ENCODE assay signal across 25 mouse cellular contexts in the genomic region with DNA sequence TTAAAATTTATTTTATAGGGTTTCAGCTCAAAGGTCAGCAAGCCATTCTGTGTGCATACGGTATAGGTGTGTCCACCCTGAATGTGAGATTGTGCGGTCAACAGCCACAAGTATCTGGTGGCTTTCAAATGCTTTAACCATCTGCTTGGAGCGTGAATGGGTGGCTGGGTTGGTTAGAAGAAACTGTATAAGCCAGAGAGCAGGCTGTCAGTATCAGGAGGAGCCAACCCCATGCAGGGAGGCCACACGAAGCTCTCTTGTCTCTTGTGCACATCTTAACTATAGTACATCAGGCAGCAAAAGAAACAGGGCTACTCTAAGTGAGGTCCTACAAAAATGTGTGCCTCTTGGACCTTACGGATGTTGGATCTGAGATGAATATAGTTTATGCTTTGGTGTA.
"Had no signal": no experiment of that assay in that cellular context is flagged by ENCODE, and none has a peak within 500 bp of the region (broad histone marks: within the 10 kb centered on the region; RNA-seq: fewer than 3 reads in every experiment).

No protein-coding gene starts in this region.

- H3K4me2 ChIP-seq: embryonic facial prominence, embryonic 12.5 days; embryonic facial prominence, embryonic 13.5 days; embryonic facial prominence, embryonic 15.5 days; forebrain, embryonic 12.5 days; forebrain, embryonic 13.5 days; forebrain, embryonic 15.5 days; heart, embryonic 11.5 days; heart, embryonic 12.5 days; heart, embryonic 13.5 days had no signal

- H3K4me3 ChIP-seq: embryonic facial prominence, embryonic 10.5 days; embryonic facial prominence, embryonic 12.5 days; embryonic facial prominence, embryonic 13.5 days; embryonic facial prominence, embryonic 15.5 days; erythroblast, embryonic 14.5 days; forebrain, embryonic 10.5 days; forebrain, embryonic 12.5 days; forebrain, embryonic 13.5 days; forebrain, embryonic 15.5 days; gastrocnemius, adult 2 months; heart, adult 2 months; heart, embryonic 10.5 days; heart, embryonic 12.5 days; heart, embryonic 13.5 days had no signal

- DNase-seq: cerebellum, adult 9-10 months; cerebellum, postnatal 10 days; embryo, embryonic 11 days; forebrain, postnatal 0 days; gastrocnemius, adult 2 months; gastrocnemius, postnatal 10 days; gastrocnemius, postnatal 14 days; gastrocnemius, postnatal 25 days; gastrocnemius, postnatal 36 days; heart, adult 11 months; heart, adult 18-20 months; heart, adult 2 months had no signal

- H3K9me3 ChIP-seq: embryonic facial prominence, embryonic 10.5 days; embryonic facial prominence, embryonic 12.5 days; embryonic facial prominence, embryonic 13.5 days; embryonic facial prominence, embryonic 15.5 days; forebrain, embryonic 10.5 days; forebrain, embryonic 12.5 days; forebrain, embryonic 13.5 days; forebrain, embryonic 15.5 days; heart, embryonic 10.5 days; heart, embryonic 12.5 days; heart, embryonic 13.5 days had no signal

- H3K4me1 ChIP-seq: embryonic facial prominence, embryonic 12.5 days; embryonic facial prominence, embryonic 15.5 days; forebrain, embryonic 10.5 days; forebrain, embryonic 12.5 days; forebrain, embryonic 13.5 days; forebrain, embryonic 15.5 days had no signal

- H3K9ac ChIP-seq: embryonic facial prominence, embryonic 12.5 days; embryonic facial prominence, embryonic 15.5 days; forebrain, embryonic 12.5 days; forebrain, embryonic 13.5 days; forebrain, embryonic 15.5 days; forebrain, postnatal 0 days; heart, embryonic 12.5 days; heart, embryonic 13.5 days had no signal

- H3K27ac ChIP-seq: embryonic facial prominence, embryonic 10.5 days; embryonic facial prominence, embryonic 12.5 days; embryonic facial prominence, embryonic 13.5 days; embryonic facial prominence, embryonic 15.5 days; forebrain, embryonic 10.5 days; forebrain, embryonic 12.5 days; forebrain, embryonic 13.5 days; forebrain, embryonic 15.5 days; heart, embryonic 10.5 days; heart, embryonic 13.5 days had no signal

- H3K27me3 ChIP-seq: embryonic facial prominence, embryonic 12.5 days; embryonic facial prominence, embryonic 13.5 days; embryonic facial prominence, embryonic 15.5 days; forebrain, embryonic 12.5 days; forebrain, embryonic 13.5 days; forebrain, embryonic 15.5 days; heart, embryonic 12.5 days; heart, embryonic 13.5 days had no signal
